Mouse (Mus musculus): ENCODE measurements around the gene Zfr2.

- no peak for TF ChIP-seq CTCF (IDR thresholded peaks at IDR 0.05; ENCODE audit: borderline replicate concordance, insufficient read depth, low read depth, low read length)
- no peak for TF ChIP-seq POLR2A (IDR thresholded peaks at IDR 0.05; ENCODE audit: borderline replicate concordance, insufficient read depth, low read length)
These were observed 12.2 kb downstream of the Zfr2 start for GRCm38 (mm10) chr10:81245166-81245565.
